Mouse (Mus musculus) C2C12 (cell line): ENCODE measurements around the gene Rpl29. TPM values are rescaled to one million over a fixed set of nuclear protein-coding genes. Genes with fewer than 3 reads are reported as not detected.

Experiments used
- H3K27me3 ChIP-seq: one replicate; pipeline ENCODE4 v1.6.1; 2011; ENCODE audit not compliant: control insufficient read depth, insufficient read depth, insufficient read length
- H3K36me3 ChIP-seq: one replicate; pipeline ENCODE4 v1.6.1; 2011; ENCODE audit not compliant: control insufficient read depth, insufficient read depth
- H3K4me3 ChIP-seq: one replicate; pipeline ENCODE4 v1.5.1; 2011; ENCODE audit warnings: mild to moderate bottlenecking, control low read depth; ENCODE audit not compliant: poor library complexity, insufficient read depth, severe bottlenecking
- H3K79me2 ChIP-seq: one replicate; pipeline ENCODE4 v1.6.1; 2011; ENCODE audit not compliant: control insufficient read depth, insufficient read depth
- H3K79me3 ChIP-seq: one replicate; pipeline ENCODE4 v1.6.1; 2011; ENCODE audit warnings: low read depth, control low read depth
- H3ac ChIP-seq: one replicate; pipeline ENCODE3; 2011; ENCODE audit warnings: low read depth; ENCODE audit not compliant: control insufficient read depth, insufficient read length
- CEBPB ChIP-seq: IDR thresholded peaks from one replicate; pipeline ENCODE4 v1.6.1; 2011; ENCODE audit warnings: low read depth, mild to moderate bottlenecking, control low read depth, moderate library complexity
- CTCF ChIP-seq: IDR thresholded peaks from one replicate; pipeline ENCODE4 v1.5.1; 2011; ENCODE audit not compliant: control insufficient read depth, insufficient read depth, insufficient read length
- FOSL1 ChIP-seq: IDR thresholded peaks from one replicate; pipeline ENCODE4 v1.8.0; 2011; ENCODE audit warnings: mild to moderate bottlenecking, low read length; ENCODE audit not compliant: poor library complexity, insufficient read depth, severe bottlenecking
- MAX ChIP-seq: IDR thresholded peaks from one replicate; pipeline ENCODE4 v1.6.1; 2011; ENCODE audit warnings: mild to moderate bottlenecking, control low read depth
- MYOD1 ChIP-seq: IDR thresholded peaks from one replicate; pipeline ENCODE4 v1.6.1; 2011; ENCODE audit warnings: low read depth; ENCODE audit not compliant: control insufficient read depth, insufficient read length
- MYOG ChIP-seq: IDR thresholded peaks from one replicate; pipeline ENCODE4 v1.6.1; 2011; ENCODE audit not compliant: control insufficient read depth, insufficient read length; ENCODE audit errors: extremely low read depth
- USF1 ChIP-seq: IDR thresholded peaks from one replicate; pipeline ENCODE4 v1.6.1; 2011; ENCODE audit warnings: low read depth, mild to moderate bottlenecking, control low read depth, moderate library complexity
- polyA plus RNA-seq: library from polyadenylated mRNA; unstranded; fragments of >200 nt; fragmentation: generic; extraction: Trizol; gene quantifications from one replicate; pipeline ENCODE4 v1.2.1, GENCODE M21; 2012; ENCODE audit warnings: missing spikeins

Gene Rpl29
- polyA plus RNA-seq, 1 experiment: 72.9 TPM

DNA sequence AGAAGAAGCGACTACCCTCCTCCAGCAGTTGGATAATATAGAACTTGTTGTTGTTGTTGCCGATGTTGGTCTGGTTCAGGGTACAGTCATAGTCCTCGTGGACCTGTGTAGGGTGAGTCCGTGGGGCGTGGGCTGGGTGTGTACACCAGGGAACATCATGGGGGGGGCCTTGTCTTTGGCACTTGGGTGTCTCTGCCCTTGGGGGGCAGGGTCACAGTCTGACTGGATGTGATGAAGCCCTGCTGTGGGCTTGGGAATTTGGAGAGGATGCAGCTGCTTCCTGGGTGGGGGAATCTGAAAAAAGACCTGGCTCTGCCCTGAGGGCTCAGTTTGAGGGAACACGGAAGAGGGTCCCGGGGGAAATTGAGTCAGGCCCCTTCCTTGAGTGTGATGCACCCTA is 45.8 kb downstream of the Rpl29 start:
- Histone ChIP-seq H3K27me3 (no peaks in the 10 kb centered on the region), H3K4me3 (peak overlapping the region; percentile 61), H3ac (peak overlapping the region; percentile 19), H3K79me2 (peaks cover 48% of the 10 kb centered on the region), H3K79me3 (peaks cover 18% of the 10 kb centered on the region), H3K36me3 (peaks cover 5% of the 10 kb centered on the region)
- TF ChIP-seq MAX: no peak
- TF ChIP-seq MYOD1: no peak
- TF ChIP-seq USF1: no peak
- no peak for TF ChIP-seq CTCF
- no peak for TF ChIP-seq CEBPB
- no peak for TF ChIP-seq MYOG
- TF ChIP-seq FOSL1: no peak

DNA sequence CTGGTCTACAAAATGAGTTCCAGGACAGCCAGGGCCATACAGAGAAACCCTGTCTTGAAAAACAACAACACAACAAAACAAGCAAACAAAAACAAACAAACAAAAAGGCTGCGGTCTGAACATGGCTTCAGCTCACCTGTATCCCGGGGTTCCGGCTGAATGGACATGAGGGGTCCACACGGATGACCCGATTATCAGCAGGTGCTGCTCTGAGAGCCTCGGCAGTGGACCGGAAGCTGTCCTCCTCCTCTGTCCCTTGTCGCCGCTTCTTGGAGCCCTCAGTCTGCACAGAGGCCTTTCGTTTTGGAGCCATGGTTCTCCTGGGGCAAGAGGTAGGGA is 46.4 kb downstream of the Rpl29 start, which contains the start of gene Rrp9:
Gene Rrp9 (plus strand): TSS at position 301 of the 339 bp plus-strand sequence.
- Histone ChIP-seq H3K27me3 (no peaks in the 10 kb centered on the region), H3K79me2 (peaks cover 53% of the 10 kb centered on the region), H3ac (peak within 1 kb of the TSS; percentile 53), H3K4me3 (peak within 1 kb of the TSS; percentile 61), H3K79me3 (peaks cover 18% of the 10 kb centered on the region), H3K36me3 (peaks cover 5% of the 10 kb centered on the region)
- TF ChIP-seq MYOD1 (no peak), CTCF (no peak), USF1 (no peak), CEBPB (no peak), MAX (no peak), MYOG (no peak), FOSL1 (no peak)

DNA sequence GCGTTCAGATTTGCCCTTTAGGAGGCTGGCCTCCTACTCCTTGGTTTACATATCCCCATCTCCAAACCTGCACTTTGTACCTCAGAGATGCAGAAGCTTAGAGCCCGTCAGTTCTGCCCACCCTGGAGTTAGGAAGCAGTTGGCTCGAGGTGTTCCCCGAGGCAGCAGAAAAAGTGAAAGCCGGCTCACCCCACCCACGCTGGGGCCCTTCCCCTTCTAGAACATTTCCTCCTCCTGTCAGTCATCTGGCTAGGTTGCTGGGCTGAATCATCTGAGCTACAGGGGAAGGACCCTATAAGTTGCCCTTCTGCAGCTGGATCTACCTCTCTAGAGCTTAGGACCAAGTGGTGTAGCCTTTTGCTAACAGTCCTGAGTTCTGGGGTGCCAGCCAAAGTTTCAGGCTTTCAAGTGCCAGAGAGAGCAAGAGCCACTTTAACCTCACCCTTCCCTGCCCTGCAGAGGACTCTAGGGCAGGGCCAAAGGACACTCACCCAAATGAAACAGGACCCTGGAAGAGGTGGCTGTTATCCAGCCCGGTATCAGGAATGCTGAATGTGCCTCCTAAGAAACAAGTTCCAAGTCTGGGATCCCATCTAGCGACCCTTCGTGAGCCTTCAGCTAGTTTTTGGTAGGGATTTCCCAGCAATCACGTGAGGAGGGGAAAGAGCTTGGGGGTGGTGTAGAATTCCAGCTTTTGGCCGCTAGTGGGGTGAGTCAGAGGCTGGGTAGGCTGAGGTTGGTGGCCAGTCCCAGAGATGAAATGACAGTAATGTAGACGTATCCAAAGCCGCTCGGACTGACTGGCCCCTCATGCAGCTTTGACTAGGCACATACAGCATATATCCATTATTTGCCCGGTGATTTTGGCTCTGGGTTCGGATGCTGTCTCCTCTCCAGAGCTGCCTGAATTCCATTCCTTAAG is 47.0 kb downstream of the Rpl29 start:
- H3K79me2 ChIP-seq: peaks cover 53% of the 10 kb centered on the region
- H3K4me3 ChIP-seq: peak overlapping the region; percentile 61
- peak; percentile 98 for TF ChIP-seq USF1
- no peak for TF ChIP-seq FOSL1
- H3ac ChIP-seq: peak overlapping the region; percentile 53
- H3K36me3 ChIP-seq: peaks cover 5% of the 10 kb centered on the region
- peaks cover 18% of the 10 kb centered on the region for H3K79me3 ChIP-seq
- H3K27me3 ChIP-seq: no peaks in the 10 kb centered on the region

DNA sequence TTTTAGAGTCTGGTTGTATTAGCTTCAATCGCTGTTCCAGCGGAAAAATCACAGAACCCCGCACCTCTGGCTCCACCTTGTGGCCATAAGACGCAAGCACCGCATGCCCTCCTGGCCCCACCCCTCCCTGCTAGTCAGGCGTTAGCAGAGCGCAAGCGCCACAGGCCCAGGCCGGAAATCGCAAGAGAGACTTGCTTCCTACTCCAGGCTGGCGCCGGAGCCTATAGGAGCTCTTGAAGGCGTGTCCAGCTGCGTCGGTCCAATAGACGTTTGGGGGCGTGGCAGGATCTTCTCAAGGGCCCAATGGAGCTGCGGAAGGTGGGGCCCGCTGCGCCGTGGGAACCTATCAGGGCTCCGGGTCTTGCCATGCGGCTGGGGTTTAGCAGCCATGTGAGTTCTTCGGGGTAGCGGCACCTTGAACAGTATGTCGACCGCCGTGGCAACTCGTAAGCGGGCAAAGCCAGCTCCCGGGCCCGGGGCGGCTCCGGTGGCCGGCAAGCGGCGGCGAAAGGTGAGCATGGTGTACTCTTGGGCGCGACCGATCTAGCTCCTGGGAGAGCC is 47.8 kb downstream of the Rpl29 start, which contains the start of gene Parp3:
Gene Parp3 (minus strand): TSS at position 26 of the 561 bp plus-strand sequence.
- H3K4me3 ChIP-seq: peak within 1 kb of the TSS; percentile 61
- TF ChIP-seq MYOD1: no peak
- TF ChIP-seq USF1: no peak
- TF ChIP-seq MYOG: no peak
- TF ChIP-seq FOSL1: no peak
- TF ChIP-seq CTCF: peak; percentile 95
- TF ChIP-seq MAX: peak; percentile 84
- no peak for TF ChIP-seq CEBPB
- peaks cover 5% of the 10 kb centered on the region for H3K36me3 ChIP-seq
- H3ac ChIP-seq: peak within 1 kb of the TSS; percentile 83
- H3K79me2 ChIP-seq: peaks cover 53% of the 10 kb centered on the region
- peaks cover 18% of the 10 kb centered on the region for H3K79me3 ChIP-seq
- H3K27me3 ChIP-seq: no peaks in the 10 kb centered on the region

DNA sequence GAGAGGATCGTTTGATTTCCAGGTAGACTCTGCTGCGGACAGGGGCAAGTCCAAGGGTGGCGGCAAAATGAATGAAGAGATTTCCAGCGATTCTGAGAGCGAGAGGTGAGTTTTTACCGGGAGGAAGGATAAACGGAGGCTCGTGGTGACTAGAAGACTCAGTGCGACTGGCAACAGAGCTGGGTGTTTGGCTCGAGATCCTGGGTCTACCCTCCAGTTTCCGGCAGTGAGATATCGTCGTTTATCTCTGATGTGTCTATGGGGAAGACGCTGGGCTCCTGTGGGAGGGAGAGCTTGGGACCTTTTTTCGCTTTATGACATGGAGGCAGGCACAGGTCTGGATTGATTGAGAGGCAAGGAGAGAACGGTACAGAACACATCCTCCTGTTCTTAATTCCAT is 48.4 kb downstream of the Rpl29 start:
- peaks cover 18% of the 10 kb centered on the region for H3K79me3 ChIP-seq
- H3K27me3 ChIP-seq: no peaks in the 10 kb centered on the region
- H3ac ChIP-seq: peak overlapping the region; percentile 83
- peaks cover 5% of the 10 kb centered on the region for H3K36me3 ChIP-seq
- peaks cover 53% of the 10 kb centered on the region for H3K79me2 ChIP-seq
- H3K4me3 ChIP-seq: peak overlapping the region; percentile 61
- TF ChIP-seq MYOG: no peak
- no peak for TF ChIP-seq MYOD1
- no peak for TF ChIP-seq FOSL1
- no peak for TF ChIP-seq MAX

DNA sequence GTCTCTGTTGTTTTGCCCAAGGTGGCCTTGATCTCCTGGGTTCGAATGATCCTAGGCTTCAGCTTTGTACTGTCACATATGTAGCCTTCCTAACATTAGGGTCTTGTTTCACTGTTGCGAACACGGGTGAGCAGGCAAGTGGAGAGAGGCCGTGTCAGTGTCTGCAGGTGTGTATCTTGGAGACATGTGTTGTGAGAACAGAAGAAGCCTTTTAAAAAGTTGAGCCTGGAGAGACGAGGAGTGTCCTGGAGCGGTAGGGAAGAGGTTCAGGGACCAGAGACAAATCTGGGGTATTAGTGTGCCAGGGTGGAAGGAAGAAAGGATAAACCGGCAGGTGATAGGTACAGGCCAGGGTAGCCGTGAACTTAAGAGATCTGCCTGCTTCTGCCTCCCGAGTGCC is 48.8 kb downstream of the Rpl29 start:
- TF ChIP-seq FOSL1 (no peak), CTCF (no peak), MAX (no peak), MYOG (no peak), CEBPB (no peak)
- Histone ChIP-seq H3K36me3 (peaks cover 4% of the 10 kb centered on the region), H3K4me3 (peak overlapping the region; percentile 61), H3ac (peak overlapping the region; percentile 83), H3K79me3 (peaks cover 18% of the 10 kb centered on the region), H3K27me3 (no peaks in the 10 kb centered on the region), H3K79me2 (peaks cover 52% of the 10 kb centered on the region)
